ENCODE assay signal across 9 mouse cellular contexts in genomic region chr1:75504256-75505045, GRCm38 (mm10). TPM values are rescaled to one million over a fixed set of nuclear protein-coding genes. Genes with fewer than 3 reads are reported as not detected.
DNase-seq lines count a peak whose midpoint lies in the region; ATAC-seq and TF ChIP-seq lines count a peak whose summit lies in the region.
"Had no signal": no experiment of that assay in that cellular context is flagged by ENCODE, and none has a peak within 500 bp of the region (broad histone marks: within the 10 kb centered on the region; RNA-seq: fewer than 3 reads in every experiment).

No protein-coding gene starts in this region.

- H3K9me3 ChIP-seq in heart, embryonic 11.5 days (replicated peaks; ENCODE audit: control insufficient read depth, low read length): no peaks in the 10 kb centered on the region
- no peaks in the 10 kb centered on the region for H3K9me3 ChIP-seq in hindbrain, embryonic 10.5 days
- H3K9me3 ChIP-seq in liver, postnatal 0 days (ENCODE audit: low read length): no peaks in the 10 kb centered on the region

- no peaks in the 10 kb centered on the region for H3K27me3 ChIP-seq in heart, embryonic 11.5 days (ENCODE audit: control insufficient read depth, insufficient read depth, low read length)
- peaks cover 67% of the 10 kb centered on the region for H3K27me3 ChIP-seq in hindbrain, embryonic 10.5 days (ENCODE audit: insufficient read depth, poor library complexity, severe bottlenecking)
- peaks cover 43% of the 10 kb centered on the region for H3K27me3 ChIP-seq in liver, postnatal 0 days (ENCODE audit: insufficient read depth, low read length)

- WGBS in heart, embryonic 11.5 days (ENCODE audit: insufficient replicate concordance): 46% methylated on average over 9 of the region's 9 CpGs
- 65% methylated on average over 9 of the region's 9 CpGs for WGBS in hindbrain, embryonic 10.5 days
- WGBS in liver, postnatal 0 days (ENCODE audit: insufficient replicate concordance): 55% methylated on average over 9 of the region's 9 CpGs

- peak overlapping the region; percentile 97 for H3K9ac ChIP-seq in heart, embryonic 11.5 days (ENCODE audit: low read depth, low read length)
- H3K9ac ChIP-seq in liver, postnatal 0 days (replicated peaks): no peak overlapping the region

- ATAC-seq in heart, embryonic 11.5 days (replicated peaks; ENCODE audit: insufficient number of reproducible peaks, low FRiP score, low TSS enrichment): no peak
- ATAC-seq in liver, postnatal 0 days: no peak

- H3K27ac ChIP-seq in heart, embryonic 11.5 days (ENCODE audit: low read depth, low read length): no peak overlapping the region
- H3K27ac ChIP-seq in hindbrain, embryonic 10.5 days: no peak overlapping the region
- no peak overlapping the region for H3K27ac ChIP-seq in liver, postnatal 0 days (ENCODE audit: low read depth)

- no peak for TF ChIP-seq EP300 in liver, postnatal 0 days (IDR thresholded peaks at IDR 0.05; ENCODE audit: low read depth)

- intact Hi-C loops in heart, postnatal 14 days (cut with DNase I): loop anchor here (2.0 kb wide), 1 partner anchor 56 kb away; no protein-coding TSS in a partner anchor

- H3K4me2 ChIP-seq in heart, embryonic 11.5 days: peak overlapping the region; percentile 65
- peak overlapping the region; percentile 74 for H3K4me2 ChIP-seq in liver, postnatal 0 days (ENCODE audit: low read depth, low read length)

- H3K4me1 ChIP-seq in heart, embryonic 11.5 days (ENCODE audit: control insufficient read depth, insufficient read depth, low read length): peaks cover 36% of the 10 kb centered on the region
- peaks cover 59% of the 10 kb centered on the region for H3K4me1 ChIP-seq in hindbrain, embryonic 10.5 days (replicated peaks)
- no peaks in the 10 kb centered on the region; the same call in 1 of the 2 replicates for H3K4me1 ChIP-seq in liver, postnatal 0 days (ENCODE audit: insufficient read depth)

- DNase-seq in heart, postnatal 14 days: no peak
- DNase-seq in adipocyte (ENCODE audit: low spot score): peak; percentile 65
- DNase-seq in hindbrain, embryonic 10.5 days (ENCODE audit: low spot score): no peak
- DNase-seq in liver, postnatal 0 days: no peak
- no peak for DNase-seq in spleen, postnatal 36 days (ENCODE audit: low spot score in 2 of 2)
- DNase-seq in gastrocnemius, postnatal 4 days (ENCODE audit: low spot score in 2 of 2): no peak
- no peak for DNase-seq in gastrocnemius, adult 8-10 months (ENCODE audit: low spot score in 2 of 2)

- peaks cover 24% of the 10 kb centered on the region for H3K36me3 ChIP-seq in heart, embryonic 11.5 days (ENCODE audit: control insufficient read depth, insufficient read depth, low read length)
- H3K36me3 ChIP-seq in hindbrain, embryonic 10.5 days: peaks cover 43% of the 10 kb centered on the region
- H3K36me3 ChIP-seq in liver, postnatal 0 days (replicated peaks; ENCODE audit: insufficient read depth, low read length): no peaks in the 10 kb centered on the region
- H3K36me3 ChIP-seq: G1E had no signal

- TF ChIP-seq CTCF in liver, postnatal 0 days (IDR thresholded peaks at IDR 0.05; ENCODE audit: low read depth): no peak

- peak overlapping the region; percentile 78 for H3K4me3 ChIP-seq in heart, embryonic 11.5 days (ENCODE audit: low read depth, low read length)
- H3K4me3 ChIP-seq in hindbrain, embryonic 10.5 days: peak overlapping the region; percentile 90
- H3K4me3 ChIP-seq in liver, postnatal 0 days (ENCODE audit: low read depth, low read length): no peak overlapping the region; the same call in 1 of the 2 replicates

RNA-seq across cellular contexts. Expression of gene Obsl1, which starts 1.8 kb away (rescaled TPM):
- 98.8 and 102 TPM in 2 replicates for polyA plus RNA-seq in heart, embryonic 11.5 days (2014; fragmentation: Nextera tagmentation; extraction: Ambion mirVana)
- 100 to 1,000 TPM; 166 to 172 TPM for total RNA-seq in heart, postnatal 14 days (2021)
- 37.9 and 44.2 TPM in 2 replicates for polyA plus RNA-seq in hindbrain, embryonic 10.5 days (2016; fragmentation: Nextera tagmentation; extraction: Ambion mirVana)
- polyA plus RNA-seq in liver, postnatal 0 days (2015; fragmentation: Nextera tagmentation; extraction: Ambion mirVana): 3.4 and 4.5 TPM in 2 replicates
- 100 to 1,000 TPM; 203 to 213 TPM for total RNA-seq in gastrocnemius, postnatal 4 days (2021)
- 10 to 100 TPM; 22.2 to 38.4 (median 28.3) TPM for total RNA-seq in gastrocnemius, adult 8-10 months (2022)
- polyA plus RNA-seq: G1E had no signal

RNA-seq across cellular contexts. Expression of gene Inha, which starts 2.4 kb away (rescaled TPM):
- polyA plus RNA-seq in heart, embryonic 11.5 days (2014; fragmentation: Nextera tagmentation; extraction: Ambion mirVana): 4.0 and 4.8 TPM in 2 replicates
- total RNA-seq in heart, postnatal 14 days (2021): 1 to 10 TPM; 6.0 to 7.8 TPM
- polyA plus RNA-seq in hindbrain, embryonic 10.5 days (2016; fragmentation: Nextera tagmentation; extraction: Ambion mirVana): 2.7 TPM in 2 replicates
- 0.33 and 0.36 TPM in 2 replicates for polyA plus RNA-seq in liver, postnatal 0 days (2015; fragmentation: Nextera tagmentation; extraction: Ambion mirVana)
- 10 to 100 TPM; 13.4 to 15.1 TPM for total RNA-seq in gastrocnemius, postnatal 4 days (2021)
- total RNA-seq in gastrocnemius, adult 8-10 months (2022): 1 to 10 TPM in 3 of 4 experiments, under 1 TPM in 1; 0.59 to 2.0 (median 1.5) TPM
- total RNA-seq: G1E had no signal
- polyA plus RNA-seq: G1E had no signal

RNA-seq across cellular contexts. Expression of gene Stk11ip, which starts 16.9 kb away (rescaled TPM):
- polyA plus RNA-seq in heart, embryonic 11.5 days (2014; fragmentation: Nextera tagmentation; extraction: Ambion mirVana): 9.1 and 11.6 TPM in 2 replicates
- 10 to 100 TPM; 10.3 to 13.9 TPM for total RNA-seq in heart, postnatal 14 days (2021)
- 29.6 and 30.0 TPM in 2 replicates for polyA plus RNA-seq in hindbrain, embryonic 10.5 days (2016; fragmentation: Nextera tagmentation; extraction: Ambion mirVana)
- 3.3 TPM in 2 replicates for polyA plus RNA-seq in liver, postnatal 0 days (2015; fragmentation: Nextera tagmentation; extraction: Ambion mirVana)
- 10 to 100 TPM; 14.2 to 15.2 TPM for total RNA-seq in gastrocnemius, postnatal 4 days (2021)
- 1 to 10 TPM; 7.1 to 9.9 (median 8.8) TPM for total RNA-seq in gastrocnemius, adult 8-10 months (2022)

RNA-seq across cellular contexts. Expression of gene Tmem198, which starts 25.1 kb away (rescaled TPM):
- 0.14 and 0.54 TPM in 2 replicates for polyA plus RNA-seq in heart, embryonic 11.5 days (2014; fragmentation: Nextera tagmentation; extraction: Ambion mirVana)
- total RNA-seq in heart, postnatal 14 days (2021): under 1 TPM; 0.26 to 0.88 TPM
- 8.6 and 20.4 TPM in 2 replicates for polyA plus RNA-seq in hindbrain, embryonic 10.5 days (2016; fragmentation: Nextera tagmentation; extraction: Ambion mirVana)
- 0.08 TPM in 1 of 2 replicates, not detected in the other for polyA plus RNA-seq in liver, postnatal 0 days (2015; fragmentation: Nextera tagmentation; extraction: Ambion mirVana)
- total RNA-seq in gastrocnemius, postnatal 4 days (2021): under 1 TPM; 0.78 to 0.93 TPM
- total RNA-seq in gastrocnemius, adult 8-10 months (2022): not detected

RNA-seq across cellular contexts. Expression of gene Chpf, which starts 25.3 kb away (rescaled TPM):
- 21.4 and 24.6 TPM in 2 replicates for polyA plus RNA-seq in heart, embryonic 11.5 days (2014; fragmentation: Nextera tagmentation; extraction: Ambion mirVana)
- total RNA-seq in heart, postnatal 14 days (2021): 10 to 100 TPM; 29.5 to 30.1 TPM
- polyA plus RNA-seq in hindbrain, embryonic 10.5 days (2016; fragmentation: Nextera tagmentation; extraction: Ambion mirVana): 25.1 and 29.8 TPM in 2 replicates
- polyA plus RNA-seq in liver, postnatal 0 days (2015; fragmentation: Nextera tagmentation; extraction: Ambion mirVana): 3.1 and 3.3 TPM in 2 replicates
- 10 to 100 TPM; 47.6 to 51.6 TPM for total RNA-seq in gastrocnemius, postnatal 4 days (2021)
- total RNA-seq in gastrocnemius, adult 8-10 months (2022): 1 to 10 TPM; 2.0 to 3.5 (median 2.5) TPM

Comparison
In these comparisons a context has a peak if more than half of its experiments do, and no peak if none do; other contexts are left out.
1. RNA of gene Obsl1, which starts 1.8 kb away (total RNA-seq): 203 to 213 TPM in gastrocnemius, postnatal 4 days and 166 to 172 TPM in heart, postnatal 14 days; 22.2 to 38.4 TPM in gastrocnemius, adult 8-10 months; every median in the first group is over 4 times any median in the second.